Mouse (Mus musculus) lung, postnatal 10 days (tissue): ENCODE results near the gene Dppa4.
"Not testable (repeated sequence)": the region's sequence is repeated elsewhere in the genome, so short reads cannot be mapped to it uniquely, and the experiment has no call there.

ENCODE experiments used
- DNase-seq: peaks from one replicate; pipeline ENCODE4 v3.0.0; 2021

The Dppa4 gene

DNA sequence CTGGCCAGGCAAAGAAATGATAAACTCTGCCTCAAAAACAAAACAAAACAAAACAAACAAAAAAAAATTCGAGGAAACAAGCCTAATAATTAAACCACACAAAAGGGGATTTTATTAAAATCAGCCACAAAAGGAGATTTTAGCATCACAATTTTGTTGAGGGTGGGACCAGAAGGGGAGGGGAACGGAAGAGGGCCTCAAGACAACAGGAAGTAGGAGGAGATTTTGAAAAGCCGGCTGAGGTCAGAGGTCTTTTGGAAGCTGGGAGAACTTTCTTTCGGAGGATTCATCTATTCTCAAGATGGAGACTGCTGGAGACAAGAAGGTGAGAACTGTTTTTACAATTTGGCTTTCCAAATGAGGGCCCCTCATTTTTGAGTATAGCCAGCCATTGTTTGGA, at the start of gene Dppa4:
Dppa4 (plus strand) TSS at position 217 of the 400 bp plus-strand sequence.
- DNase-seq, result no peak

DNA sequence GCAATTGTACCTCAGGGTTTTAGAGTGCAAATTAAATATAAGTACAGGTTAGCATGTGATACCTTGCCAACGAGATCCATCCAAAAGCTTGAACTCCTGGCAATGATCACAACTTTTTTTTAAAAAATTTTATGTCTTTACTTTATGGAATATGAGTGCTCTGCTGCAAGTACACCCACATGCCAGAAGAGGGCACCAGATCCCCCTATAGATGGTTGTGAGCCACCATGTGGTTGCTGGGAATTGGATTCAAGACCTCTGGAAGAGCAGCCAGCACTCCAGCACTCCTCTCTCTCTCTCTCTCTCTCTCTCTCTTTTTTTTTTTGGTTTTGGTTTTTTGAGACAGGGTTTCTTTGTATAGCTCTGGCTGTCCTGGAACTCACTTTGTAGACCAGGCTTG, 48.5 kb upstream of the Dppa4 start:
- no peak for DNase-seq

DNA sequence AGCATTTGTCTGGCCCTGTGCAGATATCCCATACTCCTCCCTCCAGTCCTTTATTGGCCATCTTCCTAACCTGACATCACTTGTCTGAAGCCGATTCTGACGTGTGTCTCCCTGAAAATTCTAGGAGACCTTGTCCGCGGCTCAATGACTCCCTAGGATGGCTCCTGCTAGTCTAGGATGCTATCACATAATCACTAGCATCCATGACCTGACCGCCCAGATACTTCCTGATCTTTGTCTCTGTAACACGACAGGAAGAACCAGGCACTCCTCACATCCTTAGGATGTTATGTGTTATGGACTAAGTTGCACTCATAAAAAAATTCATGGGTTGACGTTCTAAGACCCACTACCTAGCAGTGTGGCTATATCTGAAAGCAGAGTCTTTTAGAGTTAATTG, 45.9 kb upstream of the Dppa4 start:
- peak; percentile 33 for DNase-seq

DNA sequence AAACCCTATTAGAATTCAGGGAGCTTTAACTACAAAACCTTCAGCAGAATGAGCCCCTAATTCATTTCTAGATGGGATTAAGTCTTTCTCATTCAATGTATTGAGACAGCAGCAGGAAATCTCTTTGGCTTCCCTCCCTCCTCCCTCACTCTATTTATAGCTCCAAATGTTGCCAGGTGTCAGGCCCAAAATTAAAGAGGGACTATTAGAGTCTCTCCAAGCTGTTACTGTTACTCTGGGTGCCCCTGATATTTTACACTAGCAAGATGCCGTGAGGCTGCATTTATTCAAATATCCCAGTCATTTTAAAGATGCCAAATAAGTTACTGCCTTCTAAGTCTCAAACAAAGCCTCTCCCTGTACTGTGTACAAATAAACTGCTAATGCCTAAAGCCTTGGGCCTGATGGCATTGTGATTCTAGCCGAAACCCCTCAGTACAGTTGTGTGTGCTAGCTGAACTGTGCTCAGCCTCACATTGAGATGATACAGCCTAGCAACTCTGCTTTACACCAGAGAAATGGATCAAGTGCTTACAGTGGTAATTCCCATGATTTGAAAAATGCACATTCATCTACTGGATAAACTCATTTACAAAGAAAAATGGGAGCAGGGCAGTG, 36.4 kb upstream of the Dppa4 start:
- no peak for DNase-seq

DNA sequence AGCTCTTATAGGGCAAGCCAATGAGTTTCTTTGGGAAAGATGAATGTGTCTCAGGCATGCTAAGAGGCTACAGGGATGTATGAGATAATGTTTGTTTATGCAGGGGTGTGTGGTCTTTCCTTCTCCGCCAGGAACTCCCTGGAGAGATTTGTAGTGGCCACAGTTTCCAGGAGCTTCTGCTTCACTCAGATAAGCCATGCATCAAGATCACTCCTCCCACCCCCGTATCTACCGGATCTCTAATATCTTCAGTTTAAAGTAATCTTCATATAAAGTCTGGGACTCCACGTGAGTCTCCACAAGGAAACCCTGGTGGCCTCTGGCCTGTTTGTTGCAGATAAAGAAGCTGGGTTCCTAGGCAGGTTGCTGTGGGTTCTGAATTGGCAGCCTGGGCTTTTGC, 30.7 kb upstream of the Dppa4 start:
- peak; percentile 3 for DNase-seq

DNA sequence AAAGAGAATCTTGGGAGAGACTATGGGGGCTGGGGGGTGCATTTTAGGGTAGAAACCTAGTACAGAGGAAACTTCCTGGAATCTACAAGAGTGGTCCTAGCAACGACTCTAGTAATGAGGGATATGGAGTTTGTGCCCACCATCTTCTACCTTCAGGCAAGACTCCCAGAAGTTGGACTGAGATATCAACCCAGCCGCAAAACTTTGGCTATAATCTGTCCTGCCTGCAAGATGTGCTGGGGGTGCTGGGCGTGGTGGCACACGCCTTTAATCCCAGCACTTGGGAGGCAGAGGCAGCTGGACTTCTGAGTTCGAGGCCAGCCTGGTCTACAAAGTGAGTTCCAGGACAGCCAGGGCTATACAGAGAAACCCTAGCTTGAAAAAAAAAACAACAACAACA, 28.9 kb upstream of the Dppa4 start:
- no peak for DNase-seq

DNA sequence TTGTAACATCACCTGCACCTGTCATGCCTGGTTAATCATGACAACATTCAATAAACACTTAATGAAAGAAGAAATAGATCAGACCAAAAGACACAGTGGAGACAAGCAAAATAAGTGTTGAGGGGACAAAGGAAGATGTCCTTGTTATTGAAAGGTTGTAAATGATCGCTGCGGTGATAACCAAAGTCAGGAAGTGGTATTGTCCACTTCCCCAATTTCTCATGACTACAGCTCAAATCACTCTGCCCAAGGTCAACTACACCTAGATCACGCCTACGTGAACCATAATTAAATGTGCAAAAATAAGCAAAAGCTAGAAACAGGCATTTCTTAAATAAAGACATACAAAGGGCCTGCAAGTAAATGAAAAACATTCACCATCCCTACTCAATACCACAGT, 24.0 kb upstream of the Dppa4 start:
- no peak for DNase-seq

DNA sequence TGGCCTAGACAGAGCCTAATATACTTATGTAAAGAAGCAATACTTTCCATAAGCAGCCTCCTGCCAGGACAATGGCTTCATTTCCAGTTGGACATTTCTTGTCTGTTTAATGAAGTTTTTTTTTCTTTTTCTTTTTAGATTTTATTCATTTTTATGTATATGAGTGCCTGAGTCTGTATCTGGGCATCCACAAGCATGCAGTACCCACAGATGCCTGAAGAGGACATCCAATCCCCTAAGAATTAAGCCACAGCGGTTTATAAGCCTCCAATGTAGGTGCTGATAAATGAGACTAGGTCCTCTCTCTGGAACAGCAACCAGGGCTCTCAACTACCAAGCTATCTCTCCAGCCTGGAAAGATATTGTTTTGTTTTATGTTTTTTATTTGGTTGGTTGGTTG, 20.6 kb upstream of the Dppa4 start:
- DNase-seq, result no peak

DNA sequence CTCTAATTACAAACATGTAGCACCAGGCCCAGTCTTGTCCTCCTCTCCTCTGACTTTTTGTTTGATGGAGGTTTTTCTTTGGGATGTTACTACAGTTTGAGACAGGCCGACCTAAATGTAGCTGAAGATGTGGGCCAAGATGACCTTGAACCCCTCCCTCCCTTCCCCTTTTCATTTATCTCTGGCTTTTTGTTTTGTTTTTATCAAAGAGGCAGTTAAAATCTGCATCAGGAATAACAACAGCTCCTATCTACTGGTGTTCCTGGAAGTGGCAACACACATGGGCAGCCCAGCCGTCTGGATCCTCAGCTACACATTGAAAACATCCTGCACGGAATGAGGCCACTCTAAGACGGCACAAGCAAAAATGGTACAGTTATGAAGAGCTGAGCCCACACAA, 17.7 kb upstream of the Dppa4 start:
- DNase-seq, result no peak

DNA sequence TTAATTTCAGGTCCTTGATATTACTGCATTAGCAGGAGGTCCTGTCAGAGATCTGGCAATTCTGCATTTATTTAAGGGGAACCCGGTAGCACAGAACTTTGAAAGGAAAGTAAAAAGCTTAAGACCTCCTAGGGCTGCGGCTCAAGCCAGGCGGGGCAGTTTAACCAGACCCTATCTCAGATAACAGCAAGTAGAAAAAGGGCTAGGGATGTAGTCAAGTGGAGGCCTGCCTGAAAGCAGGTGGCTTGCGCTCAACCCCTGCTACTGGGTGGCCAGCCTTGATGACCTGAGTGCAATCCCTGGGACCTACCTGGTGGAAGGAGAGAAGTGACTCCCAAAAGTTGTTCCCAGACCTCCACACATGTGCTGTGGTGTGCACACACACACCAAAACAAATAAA, 6.6 kb upstream of the Dppa4 start:
- DNase-seq, result no peak

DNA sequence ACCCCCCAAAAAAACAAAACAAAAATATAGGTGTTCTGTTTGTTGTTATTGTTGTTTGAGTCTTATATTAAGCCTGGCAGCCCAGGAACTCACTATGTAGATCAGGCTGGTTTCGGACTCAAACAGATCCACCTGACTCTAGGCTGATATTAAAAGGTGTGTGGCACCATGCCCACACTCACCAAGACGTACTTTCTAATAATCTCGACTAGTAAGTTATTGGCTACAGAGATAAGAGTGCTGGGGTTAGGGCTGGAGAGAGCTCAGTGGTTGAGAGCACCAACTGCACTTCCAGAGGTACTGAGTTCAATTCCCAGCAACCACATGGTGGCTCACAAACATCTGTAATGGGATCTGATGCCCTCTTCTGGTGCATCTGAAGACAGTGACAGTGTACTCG, 2.6 kb upstream of the Dppa4 start:
- no peak for DNase-seq

DNA sequence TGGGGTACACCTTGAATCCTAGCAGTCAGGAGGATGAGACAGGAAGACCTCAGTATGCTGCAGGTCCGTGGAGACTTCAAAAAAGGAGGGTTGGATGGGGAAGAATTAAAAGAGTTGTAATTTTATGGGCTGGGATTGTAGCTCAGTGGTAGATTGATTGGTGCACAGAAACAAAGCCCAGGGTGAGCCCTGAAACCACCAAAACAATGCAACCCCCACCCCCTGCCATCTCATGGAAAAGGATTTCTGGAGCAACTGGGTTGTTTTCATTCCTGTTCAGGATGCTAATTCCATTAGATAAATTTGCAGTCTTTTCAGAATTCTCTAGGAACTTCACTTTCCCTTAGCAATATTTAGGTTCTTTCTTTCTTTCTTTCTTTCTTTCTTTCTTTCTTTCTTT, 732 bp upstream of the Dppa4 start:
- no peak for DNase-seq

DNA sequence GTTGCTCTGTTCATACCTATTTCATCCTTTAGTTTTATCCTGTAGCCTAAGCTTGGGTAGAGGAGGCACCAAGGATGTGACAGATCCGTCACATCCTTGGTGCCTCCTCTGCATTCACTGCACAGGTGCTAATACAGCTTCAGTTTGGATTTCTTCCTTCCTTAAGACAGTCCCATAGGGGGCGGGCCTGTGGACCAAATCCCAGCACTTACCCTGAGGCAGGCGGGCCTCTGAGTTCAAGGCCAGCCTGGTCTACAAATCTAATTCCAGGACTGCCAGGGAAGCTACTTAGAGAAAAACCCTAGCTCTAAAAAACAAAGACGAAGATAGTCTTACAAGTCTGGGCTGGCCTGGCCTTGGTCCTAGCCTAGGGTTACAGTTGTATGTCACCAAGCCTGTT, 2.0 kb downstream of the Dppa4 start:
- DNase-seq, result no peak

DNA sequence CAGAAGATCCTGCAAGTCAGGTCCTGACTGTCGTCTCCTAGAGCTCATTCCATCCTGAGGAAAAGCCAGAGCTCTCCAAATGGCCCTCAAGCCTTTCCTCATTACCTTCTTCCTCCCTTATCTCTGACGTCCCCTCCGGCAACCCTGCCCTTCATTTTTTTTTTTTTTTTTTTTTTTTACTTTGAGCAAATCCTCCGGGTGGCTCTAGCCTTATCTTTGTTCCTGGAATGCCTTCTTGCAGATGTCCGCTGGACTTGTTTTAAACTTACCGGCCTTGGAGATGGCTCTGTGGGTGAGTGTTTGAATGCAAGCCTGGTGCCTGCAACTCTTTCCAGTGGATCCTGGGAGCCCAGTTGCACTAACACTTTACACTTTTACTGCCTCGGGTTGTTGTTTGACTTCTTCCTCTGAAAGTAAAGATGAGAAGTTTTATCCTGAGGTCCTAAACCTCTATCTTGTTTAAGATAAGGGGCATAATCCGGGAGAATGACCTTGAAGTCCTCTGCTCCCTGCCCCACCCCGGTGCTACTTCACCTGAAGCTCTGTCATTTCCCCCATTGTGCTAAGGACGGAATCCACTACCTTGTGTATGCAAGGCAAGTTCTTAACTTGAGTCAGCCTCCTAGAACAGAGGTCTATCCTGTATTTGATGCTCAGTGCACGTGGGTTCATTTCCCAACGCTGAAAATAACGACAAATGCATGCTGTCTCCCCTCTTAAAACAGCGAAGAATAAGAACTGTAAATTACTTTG, 14.0 kb downstream of the Dppa4 start:
- no peak for DNase-seq

DNA sequence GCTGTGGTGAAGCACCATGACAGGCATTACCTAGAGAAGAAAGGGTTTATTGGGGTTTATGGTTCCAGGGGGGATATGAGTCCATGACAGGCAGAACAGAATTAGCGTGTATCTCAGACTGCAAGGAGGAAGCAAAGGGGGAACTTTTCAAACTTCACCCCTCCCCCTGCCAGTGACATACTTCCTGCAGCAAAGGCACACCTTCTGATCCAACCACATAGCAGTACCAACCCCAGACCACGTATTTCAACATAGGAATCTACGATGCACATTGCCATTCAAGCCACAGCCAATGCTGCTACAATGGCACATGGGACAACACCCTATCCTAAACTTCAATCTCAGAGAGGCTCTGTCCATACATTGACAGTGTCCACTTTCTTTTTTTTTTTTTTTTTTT, 16.4 kb downstream of the Dppa4 start:
- DNase-seq, result no peak

DNA sequence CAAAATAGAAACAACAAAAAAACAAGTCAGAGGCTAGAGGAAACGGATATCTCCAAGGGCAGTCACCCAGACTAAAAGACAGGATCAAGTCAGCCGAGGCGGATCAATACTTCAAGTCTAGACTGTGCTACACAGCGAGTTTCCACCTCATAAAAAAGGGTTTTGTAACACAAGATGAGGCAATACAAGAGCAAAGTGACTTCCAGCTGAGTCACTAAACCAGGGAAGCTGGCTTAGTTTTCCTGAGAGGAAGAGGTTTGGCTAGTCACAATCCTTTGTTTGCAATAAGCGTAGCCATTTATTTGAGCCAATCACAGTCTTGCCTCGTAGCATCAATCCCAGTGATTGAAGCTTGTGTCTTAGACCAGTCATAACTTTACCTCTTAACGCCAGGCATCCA, 20.0 kb downstream of the Dppa4 start, which contains the start of gene Dppa2:
Dppa2 (plus strand) TSS at position 400 of the 400 bp plus-strand sequence.
- DNase-seq, result no peak

DNA sequence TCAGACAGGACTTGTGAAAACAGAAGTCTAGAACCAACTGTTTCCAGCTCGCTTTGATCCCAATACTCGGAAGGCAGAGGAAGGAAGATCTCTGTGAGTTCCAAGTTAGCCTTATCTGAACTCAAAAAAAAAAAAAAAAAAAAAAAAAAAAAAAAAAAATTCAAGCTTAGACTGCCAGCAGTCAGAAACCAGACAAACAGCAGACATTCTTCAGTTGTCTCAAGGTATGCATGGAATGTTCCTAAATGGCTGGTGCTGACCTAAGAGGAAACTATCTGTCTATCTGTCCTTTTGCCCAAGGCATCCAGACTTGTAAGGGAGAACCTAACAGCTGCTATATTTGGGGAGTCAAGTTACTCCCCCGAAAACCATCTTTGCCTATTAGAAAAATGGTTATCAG, 20.4 kb downstream of the Dppa4 start:
- no peak for DNase-seq

DNA sequence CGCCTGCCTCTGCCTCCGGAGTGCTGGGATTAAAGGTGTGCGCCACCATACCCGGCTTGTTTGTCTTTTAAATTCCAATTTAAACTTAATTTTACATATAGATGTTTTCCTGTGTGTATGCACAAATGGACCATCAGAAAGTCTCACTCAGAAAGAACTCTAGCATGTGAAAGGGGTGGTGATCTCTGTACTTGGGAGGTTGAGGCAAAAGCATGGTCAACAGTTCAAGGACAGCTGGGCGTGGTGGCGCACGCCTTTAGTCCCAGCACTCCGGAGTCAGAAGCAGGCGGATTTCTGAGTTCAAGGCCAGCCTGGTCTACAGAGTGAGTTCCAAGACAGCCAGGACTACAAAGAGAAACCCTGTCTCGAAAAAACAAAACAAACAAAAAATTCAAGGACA, 25.4 kb downstream of the Dppa4 start:
- DNase-seq, result not testable (repeated sequence)

DNA sequence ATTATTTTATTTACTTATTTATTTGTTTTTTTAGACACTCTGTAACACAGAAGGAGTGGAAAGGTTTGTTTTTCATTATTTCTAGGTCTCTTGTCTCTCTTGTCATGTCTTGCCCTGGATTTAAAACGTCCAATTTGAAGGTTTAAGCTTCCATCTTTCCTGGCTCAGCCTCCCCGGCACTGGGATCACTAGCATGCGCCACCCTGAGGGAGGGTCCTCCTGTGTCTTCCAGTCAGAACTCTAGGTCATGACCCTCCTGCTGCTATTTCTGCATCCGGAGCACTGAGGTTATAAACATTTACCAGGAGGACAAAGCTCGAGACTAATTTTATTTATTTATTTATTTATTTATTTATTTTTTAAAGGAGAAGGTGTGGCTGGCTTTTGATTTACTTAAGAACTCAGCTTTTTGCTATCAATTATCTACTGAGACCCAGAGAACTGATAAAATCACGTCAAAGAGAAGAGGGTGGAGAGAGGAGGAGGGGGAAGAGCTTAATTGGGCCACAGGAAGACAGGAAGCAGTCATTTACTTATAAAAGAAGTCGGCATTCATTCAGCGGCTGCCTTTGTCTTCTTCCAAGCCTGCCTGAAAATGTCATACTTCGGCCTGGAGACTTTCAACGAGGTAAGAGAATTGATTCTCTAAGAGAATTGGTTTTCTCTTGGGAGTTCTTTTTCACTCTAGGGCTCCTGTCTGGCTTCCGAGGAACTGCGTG, 26.5 kb downstream of the Dppa4 start:
- no peak for DNase-seq

DNA sequence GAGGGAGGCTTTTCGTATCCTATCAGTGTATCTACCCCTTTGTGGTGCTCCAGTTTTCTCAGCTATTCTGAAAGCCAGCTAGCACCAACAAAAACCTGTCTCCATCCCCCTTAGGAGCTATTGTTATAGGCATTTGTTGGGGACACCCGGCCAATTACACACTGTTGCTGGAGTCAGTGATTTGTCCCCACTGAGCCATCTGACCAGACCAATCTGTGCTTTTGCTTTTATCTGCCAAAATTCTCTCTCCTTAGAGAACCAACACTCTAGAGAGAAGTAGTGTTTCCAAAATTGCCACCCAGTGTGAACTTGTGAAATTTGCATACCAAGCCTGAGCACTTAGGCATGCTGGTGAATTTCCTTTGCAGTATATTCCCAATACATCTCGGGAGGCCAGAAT, 31.8 kb downstream of the Dppa4 start:
- DNase-seq, result no peak

DNA sequence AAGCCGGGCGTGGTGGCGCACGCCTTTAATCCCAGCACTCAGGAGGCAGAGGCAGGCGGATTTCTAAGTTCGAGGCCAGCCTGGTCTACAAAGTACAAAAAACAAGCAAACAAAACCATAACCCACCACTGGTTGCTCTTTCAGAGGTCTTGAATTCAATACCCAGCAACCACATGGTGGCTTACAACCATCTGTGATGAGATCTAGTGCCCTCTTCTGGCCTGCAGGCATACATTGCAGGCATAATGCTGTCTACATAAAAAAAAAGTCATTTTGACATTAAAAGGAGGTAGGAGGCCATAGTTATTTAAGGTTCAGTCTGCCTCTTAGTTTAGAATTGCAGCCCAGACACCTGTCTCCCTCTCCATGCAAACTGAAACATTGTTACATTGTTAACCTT, 37.2 kb downstream of the Dppa4 start:
- no peak for DNase-seq

DNA sequence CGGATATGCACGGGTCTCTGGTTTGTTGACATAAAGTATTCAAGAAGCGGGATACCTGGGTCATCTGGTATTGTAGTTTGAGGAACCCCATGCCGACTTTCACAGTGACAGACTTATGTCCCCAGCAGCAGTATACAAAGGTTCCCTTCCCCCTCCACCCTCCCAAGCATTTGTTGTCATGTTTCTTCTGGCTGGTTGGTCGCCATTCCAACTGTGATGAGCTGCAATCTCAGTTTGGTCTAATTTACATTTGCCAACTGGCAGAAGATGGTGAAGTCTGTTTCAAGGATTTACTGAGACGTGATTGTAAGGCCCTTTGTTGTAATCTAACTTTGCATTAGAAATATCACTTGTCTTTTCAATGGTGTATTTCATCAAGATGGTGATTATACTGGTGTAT, 39.6 kb downstream of the Dppa4 start:
- no peak for DNase-seq

DNA sequence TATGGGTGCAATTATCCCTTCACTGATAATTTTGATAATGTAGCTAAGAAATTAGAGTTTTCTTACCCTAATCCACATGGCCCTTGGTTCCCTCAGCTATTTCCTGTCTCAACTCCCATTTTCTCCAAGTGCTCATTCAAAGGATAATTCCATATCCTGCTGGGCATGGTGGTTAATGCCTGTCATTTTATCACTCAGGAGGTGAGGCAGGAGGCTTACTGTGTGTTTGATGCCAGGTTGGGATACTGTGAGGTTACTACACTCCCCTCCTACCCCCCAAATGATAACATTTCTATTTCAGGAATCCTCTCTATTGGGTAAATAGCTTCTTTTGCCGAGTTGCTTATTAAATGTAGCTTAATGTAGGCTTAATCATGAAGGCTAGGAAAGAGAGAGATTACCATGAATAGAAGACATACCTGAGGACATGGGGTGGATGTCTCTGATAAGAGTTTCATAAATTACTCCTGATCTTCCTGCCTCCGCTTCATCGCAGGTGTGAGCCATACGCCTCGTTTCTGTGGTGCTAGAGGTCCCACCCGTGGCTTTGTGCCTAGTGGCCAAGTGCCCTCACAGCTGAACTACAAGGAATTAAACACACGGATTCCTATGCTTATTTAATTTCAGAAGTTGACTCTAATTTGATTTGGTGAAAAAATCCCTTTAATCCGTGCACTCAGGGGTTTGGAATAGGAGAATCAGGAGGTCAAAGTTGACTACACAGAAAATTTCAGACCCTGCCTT, 40.2 kb downstream of the Dppa4 start:
- DNase-seq, result no peak

DNA sequence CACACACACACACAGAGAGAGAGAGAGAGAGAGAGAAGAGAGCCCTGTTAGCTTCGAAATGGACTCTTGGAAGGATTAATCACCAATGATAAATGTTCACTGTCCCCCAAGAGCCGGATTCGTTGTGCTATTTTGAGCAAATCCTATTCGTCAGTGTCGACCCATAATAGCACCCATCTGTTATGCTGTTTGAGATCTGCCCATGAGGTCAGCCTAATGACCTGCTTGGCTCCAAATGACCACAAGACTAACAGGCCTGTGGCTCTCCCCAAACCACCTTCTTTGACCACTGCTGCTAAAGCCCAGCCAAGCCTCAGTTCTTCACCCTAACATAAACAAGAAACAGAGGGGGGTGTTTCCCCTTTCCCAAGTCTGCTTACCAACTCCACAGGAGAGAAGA, 43.4 kb downstream of the Dppa4 start:
- no peak for DNase-seq
